Mouse (Mus musculus) v-Abl transformed pro-B cells (cell line): Measurements from ENCODE around the gene Polr3h.
"Not testable (repeated sequence)": the region's sequence is repeated elsewhere in the genome, so short reads cannot be mapped to it uniquely, and the experiment has no call there.

ENCODE experiments used
- in situ Hi-C, 2 experiments: fragments of 400-800 bp; cut with MboI; formaldehyde crosslinking; loops; one replicate each; pipeline ENCODE4 v1.15.1; 2025; ENCODE audit not compliant: unreplicated experiment in 2 of 2

Polr3h gene

DNA sequence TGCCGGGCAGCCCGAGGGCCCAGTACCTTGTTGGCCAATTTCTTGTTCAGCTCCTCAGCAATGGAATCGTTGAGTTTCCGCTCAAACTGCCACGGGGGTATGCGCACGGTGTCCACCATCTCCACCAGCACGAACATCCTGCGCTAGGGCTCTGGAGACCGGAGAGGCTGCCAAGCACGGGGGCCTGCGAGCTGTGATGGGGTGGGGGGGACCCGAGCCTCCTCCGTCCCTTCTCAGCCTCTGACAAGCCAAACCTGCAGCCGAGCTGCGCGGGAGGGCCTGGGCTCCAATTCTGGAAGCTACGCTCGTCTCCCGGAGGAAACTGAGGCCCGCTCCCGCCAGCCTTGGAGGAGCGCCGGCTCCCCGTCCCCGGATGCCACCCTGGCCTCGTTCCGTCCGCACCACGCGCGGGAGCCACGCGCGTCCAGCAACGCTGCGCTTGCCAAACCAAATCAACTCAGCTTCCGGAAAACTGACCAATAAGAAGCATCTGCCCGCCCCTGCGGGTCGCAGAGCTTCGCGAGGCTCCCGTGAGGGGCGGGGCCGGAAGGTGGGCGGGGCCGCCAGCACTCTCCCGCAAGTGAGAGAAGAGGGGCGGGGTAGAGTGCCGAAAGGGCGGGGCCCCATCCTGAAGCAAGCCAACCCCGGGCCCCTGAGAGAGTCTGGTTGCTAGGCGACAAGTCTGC is at the start of gene Polr3h:
Polr3h (minus strand) TSS at position 481 of the 686 bp plus-strand sequence.
- in situ Hi-C loops: no loop called here

DNA sequence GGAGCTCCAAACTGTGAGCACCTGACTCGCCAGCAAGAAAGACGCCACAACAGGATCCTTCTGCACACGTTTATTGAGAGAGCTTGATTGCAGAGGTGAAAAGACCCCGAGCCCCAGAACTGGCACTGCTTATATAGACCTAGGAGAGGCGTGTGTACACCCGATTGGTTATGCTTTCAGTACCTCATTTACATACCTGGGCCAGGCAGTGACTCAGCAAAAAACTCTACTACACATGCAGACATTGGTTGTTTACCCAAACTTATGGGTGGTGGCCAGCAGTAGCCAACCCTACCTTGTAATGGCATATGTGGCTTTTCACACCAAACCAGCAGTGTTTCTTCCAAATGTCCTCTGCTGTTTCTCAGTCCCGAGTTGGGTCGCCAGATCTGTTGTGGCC is 49.1 kb upstream of the Polr3h start:
- in situ Hi-C loops: not testable (repeated sequence)

DNA sequence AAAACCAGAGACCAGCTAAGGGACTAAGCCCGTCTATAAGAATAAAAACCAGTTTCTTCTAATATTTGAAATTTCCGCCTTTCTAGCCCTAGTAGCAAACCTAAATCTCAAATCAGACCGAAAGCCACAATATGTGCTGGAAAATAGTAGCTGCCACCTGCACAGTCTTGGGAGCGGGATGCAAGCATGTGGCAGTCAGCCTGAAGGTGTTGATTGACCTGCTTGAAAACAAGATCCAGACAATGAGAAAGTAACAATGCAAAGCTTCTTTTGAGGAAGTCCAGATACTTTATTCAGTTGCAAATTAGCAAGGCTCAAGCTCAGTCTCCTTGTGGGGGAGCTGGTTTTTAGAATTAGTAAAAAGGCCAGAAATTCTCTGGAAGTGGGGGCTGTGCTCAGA is 44.5 kb upstream of the Polr3h start:
- in situ Hi-C loops: not testable (repeated sequence)

DNA sequence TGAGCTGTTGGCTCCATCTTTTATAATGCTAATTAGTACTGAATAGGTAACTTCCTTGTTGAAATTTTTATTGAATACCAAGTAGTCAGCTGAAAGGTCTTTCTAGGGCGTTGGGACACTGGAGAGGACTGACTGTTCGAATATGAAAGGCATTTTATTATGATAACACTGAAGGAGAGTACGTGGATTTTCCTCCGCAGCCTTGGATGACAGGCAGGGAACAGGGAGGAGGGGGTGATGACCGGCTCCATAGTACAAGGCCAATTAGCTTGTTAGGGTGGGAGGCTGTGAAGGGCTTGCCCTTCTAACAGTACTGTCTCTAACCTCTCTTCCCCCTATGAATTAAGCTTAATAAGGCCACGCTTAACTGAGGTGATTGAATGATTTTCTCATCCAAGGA is 43.6 kb upstream of the Polr3h start:
- in situ Hi-C loops: not testable (repeated sequence)

DNA sequence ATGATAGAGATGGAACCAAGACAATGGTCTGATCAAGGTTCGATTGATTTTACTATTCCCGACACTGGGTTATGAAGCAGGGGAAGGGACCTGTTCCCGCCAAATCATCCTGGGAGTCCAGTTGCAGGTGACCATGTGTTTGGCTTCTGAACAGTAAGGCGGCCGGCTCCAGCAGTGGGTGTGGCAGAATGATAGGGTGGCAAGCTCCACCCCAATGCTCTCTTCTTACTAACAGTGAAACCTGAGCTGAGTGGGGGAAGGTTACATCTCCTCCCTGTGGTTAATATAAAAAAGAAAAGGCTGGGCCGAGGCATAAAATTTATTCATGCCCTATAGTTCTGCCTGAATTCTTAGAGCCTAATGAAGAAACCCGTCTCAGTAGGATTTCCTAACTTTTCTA is 43.1 kb upstream of the Polr3h start:
- in situ Hi-C loops: no loop called here

DNA sequence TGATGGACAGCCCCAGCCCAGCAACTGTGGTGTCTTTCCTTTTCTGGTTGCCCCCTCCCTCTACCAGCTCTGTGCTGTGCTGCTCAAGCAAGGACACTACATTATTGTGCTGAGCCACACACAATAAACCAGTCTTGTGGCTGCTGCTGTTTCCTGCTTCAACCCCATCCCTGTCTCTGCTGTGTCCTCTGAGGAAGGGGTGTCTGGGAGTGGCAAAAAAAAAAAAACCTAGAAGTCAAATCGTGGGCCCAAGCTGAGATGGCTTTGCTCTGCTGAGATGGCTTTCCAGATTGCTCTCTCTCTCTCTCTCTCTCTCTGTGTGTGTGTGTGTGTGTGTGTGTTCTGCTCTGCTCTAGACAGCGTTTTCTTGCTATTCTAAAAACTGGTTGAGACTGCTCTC is 42.4 kb upstream of the Polr3h start:
- in situ Hi-C loops: no loop called here

DNA sequence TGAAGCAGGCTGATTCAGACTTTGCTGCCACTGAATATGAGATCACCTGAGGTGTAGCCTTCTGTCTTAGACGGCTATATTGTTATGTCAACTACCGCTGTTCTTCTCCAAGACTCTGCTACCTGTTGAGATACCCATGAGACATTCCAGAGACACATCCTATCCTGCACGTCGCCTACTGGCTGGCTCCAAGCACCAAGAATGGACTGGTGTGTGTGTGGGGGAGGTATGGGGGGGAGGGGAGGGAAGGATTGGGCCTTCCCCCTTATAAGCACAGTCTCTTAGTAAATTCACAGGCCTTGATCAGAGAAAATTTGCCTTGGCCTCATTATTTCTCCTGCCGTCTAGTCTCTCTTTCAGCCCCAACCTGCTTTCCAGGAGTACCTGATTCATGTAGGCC is 41.8 kb upstream of the Polr3h start:
- in situ Hi-C loops: no loop called here

DNA sequence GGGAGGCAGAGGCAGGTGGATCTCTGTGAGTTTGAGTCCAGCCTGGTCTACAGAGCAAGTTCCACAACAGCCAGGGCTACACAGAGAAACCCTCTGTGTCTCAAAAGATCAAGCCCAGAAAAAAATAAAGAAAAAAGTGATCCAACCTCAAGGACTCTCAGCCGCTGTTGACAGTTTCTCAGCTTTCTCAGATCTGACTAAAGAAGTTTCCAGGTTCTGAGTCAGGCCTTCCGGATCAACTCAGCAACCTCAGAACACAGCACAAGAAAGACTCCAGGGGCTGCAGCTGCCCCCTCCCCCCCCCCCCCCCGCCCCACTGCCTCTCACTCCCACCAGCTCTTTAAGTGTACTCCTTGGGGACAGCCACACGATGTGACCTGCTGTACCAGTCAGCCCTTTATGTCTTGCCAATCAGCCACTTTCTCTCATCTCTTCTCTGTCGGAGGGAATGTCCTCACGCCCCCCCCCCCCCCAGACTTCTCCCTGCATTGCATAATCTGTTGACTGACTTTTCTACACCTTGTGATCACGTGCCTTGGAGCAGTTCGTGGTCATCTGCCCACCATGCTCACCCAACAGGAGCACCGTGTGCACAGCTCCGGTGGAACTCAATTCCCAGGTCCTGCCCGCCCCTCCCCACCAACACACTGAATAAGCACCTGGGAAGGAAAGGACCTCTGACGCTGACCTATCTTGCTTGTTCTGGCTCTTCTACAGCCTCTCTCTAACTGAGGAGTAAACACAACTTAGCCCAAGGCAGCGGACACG is 40.2 kb upstream of the Polr3h start:
- in situ Hi-C loops: no loop called here

DNA sequence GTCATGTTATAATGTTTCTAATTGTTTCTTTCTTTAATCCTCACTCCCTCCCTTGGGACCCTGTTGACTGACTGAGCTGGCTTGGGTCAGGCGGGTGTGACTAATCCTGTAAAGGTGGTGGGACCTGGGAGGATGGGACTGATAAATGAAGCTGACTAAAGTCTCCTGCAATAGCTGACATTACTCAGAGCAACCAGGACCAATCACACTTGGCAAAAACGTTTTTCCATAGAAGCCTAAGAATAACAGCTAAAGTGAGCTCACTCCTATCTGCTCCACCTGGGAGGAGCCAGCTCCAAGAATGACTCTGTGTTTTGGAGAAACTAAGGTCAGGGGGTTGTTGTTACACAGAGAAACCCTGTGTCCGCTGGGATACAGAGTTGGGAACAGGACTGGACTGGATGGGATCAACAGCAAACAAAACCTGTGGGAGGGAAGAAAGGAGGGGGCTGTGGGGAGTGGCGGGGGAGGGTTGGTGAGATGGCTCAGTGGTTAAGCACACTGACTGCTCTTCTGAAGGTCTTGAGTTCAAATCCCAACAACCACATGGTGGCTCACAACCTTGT is 39.0 kb upstream of the Polr3h start:
- in situ Hi-C loops: loop anchor here in 1 of 2 experiments (5.0 kb wide), 1 partner anchor 37 kb away; no protein-coding TSS in a partner anchor

DNA sequence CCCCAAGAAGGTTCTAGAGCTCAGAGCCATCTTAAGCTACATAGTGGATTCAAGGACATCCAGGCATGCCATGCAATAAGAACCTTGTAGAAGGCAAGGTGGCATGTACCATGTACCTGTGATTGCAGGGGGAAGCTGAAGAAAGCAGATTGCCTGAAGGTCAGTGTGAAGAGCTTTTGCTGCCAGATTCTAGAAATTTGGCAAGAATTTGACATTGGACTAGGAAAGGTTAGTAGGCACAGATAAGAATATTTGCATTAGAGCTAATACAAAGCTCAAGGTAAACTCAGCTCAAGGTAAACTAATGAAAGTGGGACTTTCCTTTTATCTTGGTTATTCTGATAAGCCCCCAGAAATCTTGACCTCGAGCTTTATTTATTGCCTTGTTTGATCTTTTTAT is 38.2 kb upstream of the Polr3h start:
- in situ Hi-C loops: loop anchor here in 1 of 2 experiments (5.0 kb wide), 1 partner anchor 38 kb away; no protein-coding TSS in a partner anchor

DNA sequence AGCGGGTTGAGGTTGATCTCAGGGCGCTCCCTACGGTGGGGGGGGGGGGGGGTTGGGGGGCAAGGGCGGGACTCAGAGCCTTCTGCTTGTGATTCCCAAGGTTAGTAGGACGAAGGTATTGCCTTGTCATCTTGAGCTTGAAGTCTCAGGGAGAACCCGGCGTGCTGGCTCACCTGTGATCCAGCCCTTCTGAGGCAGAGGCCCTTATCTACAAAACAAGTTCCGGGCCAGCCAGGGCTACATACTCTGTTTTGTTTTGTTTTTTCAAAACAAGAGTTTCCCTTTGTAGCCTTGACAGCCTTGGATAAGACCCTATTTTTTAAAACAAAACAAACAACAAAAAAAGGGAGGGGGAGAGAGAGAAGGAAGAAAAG is 35.0 kb upstream of the Polr3h start:
- in situ Hi-C loops: loop anchor here in 1 of 2 experiments (5.0 kb wide), 1 partner anchor 41 kb away; no protein-coding TSS in a partner anchor

DNA sequence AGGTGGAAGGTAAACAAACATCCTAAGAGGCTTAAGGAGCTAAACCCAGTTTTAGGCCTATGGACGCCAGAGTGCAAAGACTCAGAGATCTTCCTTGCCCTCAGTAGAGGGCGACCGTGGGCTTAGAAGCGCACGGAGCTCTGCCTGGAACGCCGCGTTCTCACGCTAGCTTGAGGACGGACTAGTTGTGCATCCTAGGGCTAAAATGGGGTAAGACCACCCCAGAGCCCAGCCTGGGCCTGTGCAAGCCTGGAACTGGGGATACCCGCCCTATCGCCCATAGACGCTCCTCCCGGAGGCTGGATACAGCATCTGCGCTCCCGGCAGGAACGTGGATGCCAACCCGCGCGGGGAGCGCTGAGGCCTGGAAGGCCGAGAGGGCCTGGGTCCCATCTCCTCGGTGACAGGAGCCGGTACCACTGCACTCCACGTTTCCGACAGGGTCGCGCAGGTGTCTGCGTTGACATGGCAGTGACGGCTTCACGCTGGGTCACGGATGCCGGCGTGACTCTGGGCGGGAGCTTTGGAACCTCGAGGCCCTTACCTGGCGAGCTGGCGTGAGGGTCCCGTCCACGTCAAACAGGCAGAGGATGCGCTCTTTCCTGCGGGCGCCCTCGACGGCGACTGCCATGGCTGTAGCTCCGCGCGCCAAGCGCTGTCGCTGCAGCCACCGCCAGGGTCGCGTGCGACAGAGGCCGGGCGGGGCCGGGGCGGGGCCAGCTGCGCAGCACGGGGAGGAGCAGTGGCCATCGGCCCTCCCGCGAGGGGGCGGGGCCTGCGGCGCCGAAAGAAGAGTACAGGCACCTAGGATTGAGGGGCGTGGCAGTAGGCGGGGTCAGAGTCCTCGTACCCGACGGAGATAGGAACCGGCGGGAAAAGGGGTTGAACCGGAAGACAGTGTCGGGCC is 34.4 kb upstream of the Polr3h start, which contains the start of gene Pmm1:
Pmm1 (minus strand) TSS at position 760 of the 907 bp plus-strand sequence.
- in situ Hi-C loops: loop anchor here in 1 of 2 experiments (5.0 kb wide), 1 partner anchor 42 kb away; no protein-coding TSS in a partner anchor

DNA sequence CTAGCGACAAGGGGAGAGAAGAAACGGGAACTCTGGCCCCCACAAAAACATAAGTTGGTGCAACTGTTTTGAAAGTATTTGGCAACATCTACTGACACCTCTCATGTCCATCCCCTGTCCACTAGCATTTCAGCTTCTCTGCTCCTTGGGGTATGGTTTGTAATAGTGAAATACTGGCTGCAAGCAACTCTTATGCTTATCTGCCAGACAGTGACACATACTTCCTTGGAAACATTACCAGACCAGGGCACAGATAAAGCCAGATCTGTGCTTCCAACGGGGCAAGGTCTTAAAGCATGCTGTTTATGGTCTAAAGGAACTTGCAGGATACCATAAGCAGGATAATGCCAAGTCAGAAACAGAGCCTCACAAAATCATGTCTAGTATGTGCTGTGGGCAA is 32.9 kb upstream of the Polr3h start:
- in situ Hi-C loops: loop anchor here (5.0 to 10.0 kb wide), 4 partner anchors 88 to 276 kb away; partner anchors contain the start of genes 4930407I10Rik (in 1 of the 2) and Snu13 (in 1 of the 2)

DNA sequence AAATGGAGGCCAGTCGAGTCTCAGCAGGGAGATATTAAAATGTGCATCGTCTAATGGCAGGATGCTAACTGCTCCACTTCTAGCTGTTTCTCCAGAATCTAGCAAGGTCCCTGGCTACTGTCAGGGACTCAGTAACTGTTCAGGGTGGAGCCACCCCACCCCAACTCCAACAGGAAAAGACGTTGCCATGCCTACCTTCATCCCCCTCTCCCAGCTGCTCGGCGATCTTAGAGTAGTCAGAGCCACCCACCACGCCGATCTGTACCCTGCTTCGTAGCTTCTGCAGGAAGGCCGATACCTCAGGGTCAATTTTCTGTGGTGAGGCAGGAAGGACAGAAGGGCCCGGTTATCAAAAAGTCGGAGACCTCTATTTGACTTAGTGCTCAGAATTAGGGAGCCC is 31.6 kb upstream of the Polr3h start:
- in situ Hi-C loops: loop anchor here (5.0 to 10.0 kb wide), 4 partner anchors 90 to 277 kb away; partner anchors contain the start of genes 4930407I10Rik (in 1 of the 2) and Snu13 (in 1 of the 2)

DNA sequence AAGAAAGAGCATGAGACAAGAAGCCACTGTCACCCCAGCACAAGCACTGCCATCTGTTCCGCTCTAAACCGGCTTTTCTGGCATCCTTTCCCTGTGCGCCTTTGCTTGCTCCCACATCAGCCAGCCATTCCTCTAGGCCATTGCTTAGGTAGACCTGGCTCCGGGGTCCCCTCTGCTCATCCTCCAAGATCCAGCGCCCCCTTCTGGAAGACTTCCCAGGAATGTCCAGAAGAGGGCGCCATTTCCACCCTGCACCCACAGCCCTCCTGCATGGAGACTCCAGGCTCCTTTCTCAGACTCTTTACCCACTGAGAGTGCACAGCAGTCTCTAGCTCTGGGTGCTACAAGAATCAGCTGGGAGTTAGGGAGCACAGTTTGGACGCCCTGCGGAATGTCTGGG is 30.4 kb upstream of the Polr3h start:
- in situ Hi-C loops: loop anchor here (5.0 to 10.0 kb wide), 4 partner anchors 91 to 278 kb away; partner anchors contain the start of genes 4930407I10Rik (in 1 of the 2) and Snu13 (in 1 of the 2)

DNA sequence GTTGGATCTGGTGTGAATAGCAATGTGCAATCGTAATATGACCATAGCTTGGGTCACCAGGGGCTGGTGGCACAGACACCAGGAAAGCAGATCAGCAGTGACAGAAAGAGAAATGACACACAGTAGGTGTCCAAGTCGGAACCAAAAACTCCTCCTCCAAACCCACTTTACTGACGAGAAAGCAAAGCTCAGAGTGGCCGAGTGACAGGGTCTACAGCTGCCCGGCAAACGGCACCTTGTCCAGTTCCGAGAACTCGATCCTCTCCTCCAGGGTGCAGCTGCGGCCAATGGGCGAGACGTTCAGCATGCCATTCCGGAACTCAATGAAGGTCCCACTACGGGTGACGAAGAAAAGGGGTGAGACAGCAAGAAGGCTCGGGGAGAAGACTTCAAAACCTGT is 29.4 kb upstream of the Polr3h start:
- in situ Hi-C loops: loop anchor here (5.0 to 10.0 kb wide), 4 partner anchors 92 to 279 kb away; partner anchors contain the start of genes 4930407I10Rik (in 1 of the 2) and Snu13 (in 1 of the 2)

DNA sequence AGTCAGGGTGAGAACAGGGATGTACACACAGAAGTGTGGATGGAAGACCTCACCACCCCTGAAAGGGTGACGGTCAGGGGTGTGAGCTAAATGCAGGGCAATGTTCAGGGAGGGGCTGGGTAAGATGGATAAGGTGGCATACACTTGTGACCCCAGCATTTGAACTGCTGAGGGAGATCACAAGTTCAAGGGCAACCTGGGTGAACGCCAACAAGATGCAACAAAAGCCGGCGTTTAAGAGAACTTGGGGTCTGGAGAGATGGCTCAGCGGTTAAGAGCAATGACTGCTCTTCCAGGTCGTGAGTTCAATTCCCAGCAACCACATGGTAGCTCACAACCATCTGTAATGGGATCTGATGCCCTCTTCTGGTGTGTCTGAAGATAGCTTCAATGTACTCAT is 28.7 kb upstream of the Polr3h start:
- in situ Hi-C loops: loop anchor here (5.0 to 10.0 kb wide), 5 partner anchors 93 to 280 kb away; partner anchors contain the start of genes 4930407I10Rik (in 1 of the 2) and Snu13 (in 1 of the 2)

DNA sequence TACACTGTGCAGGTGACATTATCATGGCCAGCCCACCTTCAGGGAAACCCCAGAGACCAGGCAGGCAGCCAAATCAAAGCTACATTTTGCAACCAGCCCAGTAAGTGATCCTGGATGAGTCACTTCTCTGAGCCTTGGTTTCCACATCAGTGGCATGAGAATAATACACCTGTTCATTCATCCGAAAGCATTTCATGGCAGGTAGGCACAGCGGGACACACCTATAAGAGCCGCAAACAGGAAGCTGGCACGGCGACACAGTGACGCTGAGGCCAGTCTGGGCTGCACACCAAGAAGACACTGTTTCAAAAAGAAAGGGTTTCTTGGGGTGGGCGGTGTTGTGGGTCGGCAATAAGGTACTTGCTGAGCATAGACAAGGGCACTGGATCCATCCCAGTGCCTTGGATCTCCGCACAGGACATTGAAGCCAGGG is 28.1 kb upstream of the Polr3h start:
- in situ Hi-C loops: loop anchor here (5.0 to 10.0 kb wide), 3 partner anchors 101 to 281 kb away; partner anchors contain the start of gene 4930407I10Rik (in 1 of the 2)

DNA sequence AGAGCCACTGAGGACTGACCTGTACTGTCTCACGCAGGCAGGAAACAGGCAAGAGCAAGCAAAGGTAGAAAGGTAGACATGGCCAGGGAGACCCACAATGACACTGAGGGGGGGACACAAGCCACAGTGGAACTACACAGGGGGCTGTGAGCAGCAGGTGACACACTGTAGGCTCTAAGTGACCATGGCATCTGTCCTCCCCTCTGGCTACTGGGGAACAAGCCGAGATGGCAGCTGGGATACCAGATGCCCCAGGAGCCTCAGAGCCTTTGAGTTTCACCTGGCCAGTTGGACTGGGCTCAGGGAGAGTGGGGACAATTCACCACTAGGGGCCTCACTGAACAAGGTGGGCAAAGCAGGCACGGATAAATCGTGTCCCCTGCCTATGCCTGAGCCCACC is 26.3 kb upstream of the Polr3h start:
- in situ Hi-C loops: loop anchor here (5.0 to 10.0 kb wide), 3 partner anchors 102 to 282 kb away; partner anchors contain the start of gene 4930407I10Rik (in 1 of the 2)
